Mouse (Mus musculus): ENCODE results near the gene Cttnbp2. TPM values are rescaled to one million over a fixed set of nuclear protein-coding genes. Genes with fewer than 3 reads are reported as not detected.
A peak's percentile ranks its signal among the peaks of the same experiment; 100 is the strongest.

Gene Cttnbp2
- polyA plus RNA-seq (2015; fragmentation: Nextera tagmentation; extraction: Ambion mirVana), result 42.6 and 47.7 TPM in 2 replicates

GRCm38 (mm10) chr6:18514480-18515352 lies at the start of gene Cttnbp2:
Gene Cttnbp2 (minus strand): TSS chr6:18514843.
- peak within 1 kb of the TSS; percentile 72 for H3K4me3 ChIP-seq
- H3K27me3 ChIP-seq, result peaks cover 3% of the 10 kb centered on the region; the same call in 1 of the 2 replicates
- peak; percentile 96 for ATAC-seq (ENCODE audit: low read depth)
- no peaks in the 10 kb centered on the region for H3K9me3 ChIP-seq
- H3K9ac ChIP-seq, result peak within 1 kb of the TSS; percentile 92
- H3K27ac ChIP-seq (replicated peaks), result peak within 1 kb of the TSS; percentile 86
- peak within 1 kb of the TSS; percentile 65 for H3K4me2 ChIP-seq
- no peaks in the 10 kb centered on the region for H3K36me3 ChIP-seq
- H3K4me1 ChIP-seq (replicated peaks), result peaks cover 32% of the 10 kb centered on the region
- WGBS, result under 1% methylated on average over 61 of the region's 70 CpGs

GRCm38 (mm10) chr6:18559019-18559418 lies 44.4 kb upstream of the Cttnbp2 start:
- Histone ChIP-seq H3K9ac (no peak overlapping the region), H3K36me3 (no peaks in the 10 kb centered on the region), H3K4me1 (replicated peaks) (no peaks in the 10 kb centered on the region), H3K27ac (replicated peaks) (no peak overlapping the region), H3K4me3 (no peak overlapping the region), H3K4me2 (no peak overlapping the region), H3K27me3 (no peaks in the 10 kb centered on the region), H3K9me3 (no peaks in the 10 kb centered on the region)
- 91% methylated on average over 1 of the region's 1 CpGs for WGBS
- ATAC-seq (ENCODE audit: low read depth), result no peak

DNA sequence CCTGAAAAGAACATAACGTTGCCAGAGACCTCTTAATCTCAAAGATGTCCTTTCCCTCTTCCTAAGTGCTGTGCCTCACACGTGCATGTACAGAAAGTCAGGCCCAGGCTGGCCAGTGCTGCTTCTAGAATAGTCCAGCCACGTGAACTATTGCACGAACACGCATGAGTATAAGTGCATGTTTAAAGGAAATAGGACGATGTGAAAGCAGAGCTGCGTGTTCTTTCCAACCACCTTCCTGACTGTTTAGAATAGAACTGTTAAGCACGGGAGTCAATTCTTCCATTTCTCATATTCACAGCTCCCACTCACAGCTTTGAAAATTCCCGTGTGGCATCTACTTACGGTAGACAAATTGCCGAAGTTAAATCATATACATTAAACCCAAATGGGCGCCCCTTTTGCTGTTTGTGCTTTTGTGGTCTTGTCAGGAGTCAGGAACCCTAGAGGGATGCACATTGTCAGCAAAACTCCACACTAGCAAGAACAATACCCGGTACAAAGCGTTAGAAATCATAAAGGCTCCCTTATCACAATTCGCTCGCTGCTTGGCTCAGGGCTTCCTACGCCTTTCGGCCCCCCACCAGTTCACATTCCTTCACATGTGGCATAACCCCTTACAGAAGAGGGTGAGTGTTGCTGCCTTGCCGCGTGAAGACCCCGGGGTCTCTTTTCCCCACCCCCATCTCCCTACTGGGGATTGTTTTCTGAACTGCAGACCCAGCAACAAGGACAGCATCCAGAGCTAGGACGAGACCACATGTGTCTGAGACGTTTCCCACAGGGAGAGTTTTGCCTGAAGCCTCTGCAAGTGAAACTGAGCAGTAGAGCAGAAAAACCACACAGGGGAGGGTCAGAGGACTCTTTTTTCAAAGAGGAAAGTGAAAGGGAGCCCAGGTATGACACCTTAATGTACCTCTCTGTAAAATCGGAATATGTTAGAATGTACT lies 33.1 kb upstream of the Cttnbp2 start:
- Histone ChIP-seq H3K4me3 (no peak overlapping the region), H3K27ac (replicated peaks) (no peak overlapping the region), H3K9ac (0 out of 2 replicates have a peak overlapping the region, but pooled peaks have one; percentile 26), H3K36me3 (no peaks in the 10 kb centered on the region), H3K4me2 (peak overlapping the region; percentile 38), H3K27me3 (no peaks in the 10 kb centered on the region), H3K4me1 (replicated peaks) (peaks cover 11% of the 10 kb centered on the region), H3K9me3 (no peaks in the 10 kb centered on the region)
- 50% methylated on average over 24 of the region's 24 CpGs for WGBS
- no peak for ATAC-seq (ENCODE audit: low read depth)

- no peaks in the 10 kb centered on the region for H3K27me3 ChIP-seq
- H3K9ac ChIP-seq, result no peak overlapping the region
- H3K4me3 ChIP-seq, result no peak overlapping the region
- no peak for ATAC-seq (ENCODE audit: low read depth)
- 66% methylated on average over 2 of the region's 2 CpGs for WGBS
- no peak overlapping the region for H3K4me2 ChIP-seq
- peaks cover 21% of the 10 kb centered on the region for H3K4me1 ChIP-seq (replicated peaks)
- no peaks in the 10 kb centered on the region for H3K36me3 ChIP-seq
- no peak overlapping the region for H3K27ac ChIP-seq (replicated peaks)
- no peaks in the 10 kb centered on the region for H3K9me3 ChIP-seq
These were observed 29.2 kb upstream of the Cttnbp2 start for GRCm38 (mm10) chr6:18543878-18544277.

DNA sequence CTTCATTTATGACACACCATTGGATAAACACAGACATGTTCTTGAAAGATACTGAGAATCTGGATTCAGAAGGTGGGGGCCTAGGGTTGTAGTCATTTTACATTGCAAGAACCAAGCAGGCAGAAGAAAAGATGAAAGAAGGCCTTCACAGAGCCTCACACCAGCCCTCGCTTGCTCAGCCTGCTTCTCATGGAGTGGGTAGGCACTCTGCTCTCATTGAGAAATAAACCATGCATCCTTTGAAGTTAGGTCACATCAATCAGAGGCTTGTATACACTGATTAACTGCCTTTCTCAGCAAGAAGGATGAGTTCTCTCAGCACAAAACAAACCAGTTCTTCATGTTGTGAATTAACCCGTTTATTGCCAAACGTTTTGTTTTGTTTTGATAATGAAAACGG lies 25.8 kb upstream of the Cttnbp2 start:
- peaks cover 10% of the 10 kb centered on the region for H3K4me1 ChIP-seq (replicated peaks)
- no peak overlapping the region for H3K27ac ChIP-seq (replicated peaks)
- no peak overlapping the region for H3K9ac ChIP-seq
- no peaks in the 10 kb centered on the region for H3K36me3 ChIP-seq
- no peak for ATAC-seq (ENCODE audit: low read depth)
- whole genome bisulfite sequencing, result 9% methylated on average over 4 of the region's 4 CpGs
- H3K4me2 ChIP-seq, result no peak overlapping the region
- no peak overlapping the region for H3K4me3 ChIP-seq
- no peaks in the 10 kb centered on the region for H3K27me3 ChIP-seq
- H3K9me3 ChIP-seq, result no peaks in the 10 kb centered on the region

GRCm38 (mm10) chr6:18530394-18530793 lies 15.8 kb upstream of the Cttnbp2 start:
- Histone ChIP-seq H3K36me3 (no peaks in the 10 kb centered on the region), H3K27ac (replicated peaks) (no peak overlapping the region), H3K4me3 (no peak overlapping the region), H3K4me1 (replicated peaks) (no peaks in the 10 kb centered on the region), H3K4me2 (no peak overlapping the region), H3K9ac (no peak overlapping the region), H3K9me3 (no peaks in the 10 kb centered on the region), H3K27me3 (no peaks in the 10 kb centered on the region)
- 93% methylated on average over 3 of the region's 3 CpGs for WGBS
- ATAC-seq (ENCODE audit: low read depth), result no peak

- Histone ChIP-seq H3K4me2 (no peak overlapping the region), H3K27me3 (peaks cover 3% of the 10 kb centered on the region; the same call in 1 of the 2 replicates), H3K4me1 (replicated peaks) (peaks cover 16% of the 10 kb centered on the region), H3K9ac (no peak overlapping the region), H3K36me3 (no peaks in the 10 kb centered on the region), H3K4me3 (no peak overlapping the region), H3K9me3 (no peaks in the 10 kb centered on the region), H3K27ac (replicated peaks) (no peak overlapping the region)
- no peak for ATAC-seq (ENCODE audit: low read depth)
- 82% methylated on average over 2 of the region's 2 CpGs for WGBS
These were observed 3.0 kb upstream of the Cttnbp2 start for GRCm38 (mm10) chr6:18517626-18518025.

- H3K9me3 ChIP-seq, result no peaks in the 10 kb centered on the region
- H3K27me3 ChIP-seq, result peaks cover 3% of the 10 kb centered on the region; the same call in 1 of the 2 replicates
- peak; percentile 74 for ATAC-seq (ENCODE audit: low read depth)
- H3K9ac ChIP-seq, result peak overlapping the region; percentile 92
- peak overlapping the region; percentile 72 for H3K4me3 ChIP-seq
- peak overlapping the region; percentile 86 for H3K27ac ChIP-seq (replicated peaks)
- H3K4me2 ChIP-seq, result peak overlapping the region; percentile 65
- H3K36me3 ChIP-seq, result no peaks in the 10 kb centered on the region
- H3K4me1 ChIP-seq (replicated peaks), result peaks cover 32% of the 10 kb centered on the region
- under 1% methylated on average over 28 of the region's 28 CpGs for WGBS
These were observed 801 bp downstream of the Cttnbp2 start for GRCm38 (mm10) chr6:18513611-18514473.

- ATAC-seq (ENCODE audit: low read depth), result no peak
- Histone ChIP-seq H3K27ac (replicated peaks) (0 out of 2 replicates have a peak overlapping the region, but pooled peaks have one; percentile 49), H3K9me3 (no peaks in the 10 kb centered on the region), H3K4me2 (peak overlapping the region; percentile 65), H3K27me3 (peaks cover 3% of the 10 kb centered on the region; the same call in 1 of the 2 replicates), H3K4me1 (replicated peaks) (peaks cover 42% of the 10 kb centered on the region), H3K9ac (0 out of 2 replicates have a peak overlapping the region, but pooled peaks have one; percentile 22), H3K36me3 (no peaks in the 10 kb centered on the region), H3K4me3 (peak overlapping the region; percentile 24)
- 54% methylated on average over 6 of the region's 6 CpGs for WGBS
These were observed 2.8 kb downstream of the Cttnbp2 start for GRCm38 (mm10) chr6:18511886-18512285.

- H3K4me3 ChIP-seq, result no peak overlapping the region
- H3K9me3 ChIP-seq, result no peaks in the 10 kb centered on the region
- peaks cover 38% of the 10 kb centered on the region for H3K4me1 ChIP-seq (replicated peaks)
- H3K27me3 ChIP-seq, result no peaks in the 10 kb centered on the region
- no peak overlapping the region for H3K27ac ChIP-seq (replicated peaks)
- H3K4me2 ChIP-seq, result no peak overlapping the region
- H3K36me3 ChIP-seq, result no peaks in the 10 kb centered on the region
- no peak for ATAC-seq (ENCODE audit: low read depth)
- WGBS, result 77% methylated on average over 2 of the region's 2 CpGs
- no peak overlapping the region for H3K9ac ChIP-seq
These were observed 6.6 kb downstream of the Cttnbp2 start for GRCm38 (mm10) chr6:18508036-18508435.

GRCm38 (mm10) chr6:18499833-18500232 lies 14.8 kb downstream of the Cttnbp2 start:
- ATAC-seq (ENCODE audit: low read depth), result no peak
- no peak overlapping the region for H3K27ac ChIP-seq (replicated peaks)
- 62% methylated on average over 5 of the region's 5 CpGs for WGBS

More at GRCm38 (mm10) chr6:18499833-18500232, 14.8 kb downstream of the Cttnbp2 start:
- Histone ChIP-seq H3K4me1 (replicated peaks) (peaks cover 4% of the 10 kb centered on the region; the same call in 1 of the 2 replicates), H3K36me3 (peaks cover 15% of the 10 kb centered on the region), H3K4me3 (no peak overlapping the region), H3K27me3 (no peaks in the 10 kb centered on the region), H3K9me3 (no peaks in the 10 kb centered on the region), H3K4me2 (no peak overlapping the region), H3K9ac (no peak overlapping the region)
